In genomic region chr16:45724742-45725102, GRCm38 (mm10) we compare ENCODE assay signal across 9 mouse cellular contexts. TPM values are rescaled to one million over a fixed set of nuclear protein-coding genes. Genes with fewer than 3 reads are reported as not detected.
DNase-seq lines count a peak whose midpoint lies in the region; ATAC-seq lines count a peak whose summit lies in the region.
"Had no signal": no experiment of that assay in that cellular context is flagged by ENCODE, and none has a peak within 500 bp of the region (broad histone marks: within the 10 kb centered on the region; RNA-seq: fewer than 3 reads in every experiment).

No protein-coding gene starts in this region.

- peak overlapping the region; percentile 60 for H3K4me3 ChIP-seq in hindbrain, embryonic 10.5 days
- peak overlapping the region; percentile 66 for H3K4me3 ChIP-seq in midbrain, embryonic 12.5 days

- under 1% methylated on average over 10 of the region's 10 CpGs for WGBS in hindbrain, embryonic 10.5 days
- 0% methylated on average over 10 of the region's 10 CpGs for WGBS in midbrain, embryonic 12.5 days

- peaks cover 47% of the 10 kb centered on the region for H3K36me3 ChIP-seq in hindbrain, embryonic 10.5 days
- peaks cover 32% of the 10 kb centered on the region for H3K36me3 ChIP-seq in midbrain, embryonic 12.5 days

- intact Hi-C loops in left cerebral cortex, postnatal 25 days (cut with DNase I), result loop anchor here (1.0 kb wide), 1 partner anchor 18 kb away; the partner anchor contains the start of gene Abhd10

- peak overlapping the region; percentile 91 for H3K27ac ChIP-seq in hindbrain, embryonic 10.5 days
- H3K27ac ChIP-seq in midbrain, embryonic 12.5 days (replicated peaks), result peak overlapping the region; percentile 98
- H3K27ac ChIP-seq: macrophage had no signal

- ATAC-seq in midbrain, embryonic 12.5 days (ENCODE audit: low FRiP score, low read depth), result peak; percentile 86

- peak overlapping the region; percentile 68 for H3K4me2 ChIP-seq in midbrain, embryonic 12.5 days (replicated peaks)

- no peaks in the 10 kb centered on the region for H3K27me3 ChIP-seq in hindbrain, embryonic 10.5 days (ENCODE audit: insufficient read depth, poor library complexity, severe bottlenecking)
- H3K27me3 ChIP-seq in midbrain, embryonic 12.5 days, result no peaks in the 10 kb centered on the region

- H3K9me3 ChIP-seq in hindbrain, embryonic 10.5 days, result no peaks in the 10 kb centered on the region
- no peaks in the 10 kb centered on the region for H3K9me3 ChIP-seq in midbrain, embryonic 12.5 days

- H3K9ac ChIP-seq in midbrain, embryonic 12.5 days (replicated peaks), result peak overlapping the region; percentile 88

- peaks cover 58% of the 10 kb centered on the region for H3K4me1 ChIP-seq in hindbrain, embryonic 10.5 days (replicated peaks)
- H3K4me1 ChIP-seq in midbrain, embryonic 12.5 days, result peaks cover 42% of the 10 kb centered on the region

- DNase-seq in layer of hippocampus, adult 11-12 months (ENCODE audit: low spot score), result peak; percentile 38
- no peak for DNase-seq in layer of hippocampus, adult 9-11 months
- peak; percentile 72 for DNase-seq in cerebellum, adult 9-10 months
- DNase-seq in hindbrain, embryonic 10.5 days (ENCODE audit: low spot score), result no peak
- DNase-seq in spleen, adult 18-20 months, result no peak
- no peak for DNase-seq in left cerebral cortex, postnatal 25 days (ENCODE audit: low spot score in 2 of 2)
- no peak for DNase-seq in thymus, postnatal 25 days

RNA-seq across cellular contexts. Expression of gene Tagln3, which starts 0.3 kb away (rescaled TPM):
- polyA plus RNA-seq in hindbrain, embryonic 10.5 days (2016; fragmentation: Nextera tagmentation; extraction: Ambion mirVana), result 193 and 362 TPM in 2 replicates
- 383 and 400 TPM in 2 replicates for polyA plus RNA-seq in midbrain, embryonic 12.5 days (2016; fragmentation: Nextera tagmentation; extraction: Ambion mirVana)
- 100 to 1,000 TPM; 309 to 348 TPM for total RNA-seq in left cerebral cortex, postnatal 25 days (2021)

RNA-seq across cellular contexts. Expression of gene Abhd10, which starts 18.0 kb away (rescaled TPM):
- polyA plus RNA-seq in hindbrain, embryonic 10.5 days (2016; fragmentation: Nextera tagmentation; extraction: Ambion mirVana), result 42.2 and 46.3 TPM in 2 replicates
- 48.9 and 49.5 TPM in 2 replicates for polyA plus RNA-seq in midbrain, embryonic 12.5 days (2016; fragmentation: Nextera tagmentation; extraction: Ambion mirVana)
- 10 to 100 TPM; 23.0 to 25.4 TPM for total RNA-seq in left cerebral cortex, postnatal 25 days (2021)

RNA-seq across cellular contexts. Expression of gene Tmprss7, which starts 31.3 kb away (rescaled TPM):
- 0.29 and 0.31 TPM in 2 replicates for polyA plus RNA-seq in hindbrain, embryonic 10.5 days (2016; fragmentation: Nextera tagmentation; extraction: Ambion mirVana)
- 0.52 and 0.85 TPM in 2 replicates for polyA plus RNA-seq in midbrain, embryonic 12.5 days (2016; fragmentation: Nextera tagmentation; extraction: Ambion mirVana)
- total RNA-seq in left cerebral cortex, postnatal 25 days (2021), result 1 to 10 TPM; 2.8 to 4.4 TPM
- polyA plus RNA-seq: macrophage had no signal

Comparison
In these comparisons a context has a peak if more than half of its experiments do, and no peak if none do; other contexts are left out.
1. DNase-seq: peak in layer of hippocampus, adult 11-12 months (single experiment) and cerebellum, adult 9-10 months (single experiment); none in layer of hippocampus, adult 9-11 months (single experiment), hindbrain, embryonic 10.5 days (single experiment), spleen, adult 18-20 months (0 of 2), left cerebral cortex, postnatal 25 days (0 of 2) and thymus, postnatal 25 days (single experiment).